Mouse (Mus musculus) bone marrow macrophage, adult 2 months (primary cell): ENCODE results near the gene Enah. TPM values are rescaled to one million over a fixed set of nuclear protein-coding genes. Genes with fewer than 3 reads are reported as not detected.

ENCODE experiments used
- H3K27ac ChIP-seq: 2 replicates; pipeline ENCODE4 v1.5.1; 2012; ENCODE audit warnings: low read depth, low read length; ENCODE audit not compliant: insufficient read depth
- H3K4me1 ChIP-seq: 2 replicates; pipeline ENCODE4 v1.6.1; 2012; ENCODE audit warnings: low read length; ENCODE audit not compliant: control insufficient read depth, insufficient read depth
- H3K4me3 ChIP-seq: 2 replicates; pipeline ENCODE4 v1.5.1; 2012; ENCODE audit warnings: mild to moderate bottlenecking, low read length, moderate library complexity; ENCODE audit not compliant: insufficient read depth
- CTCF ChIP-seq: IDR thresholded peaks from 2 replicates; pipeline ENCODE4 v1.5.1; 2012; ENCODE audit warnings: low read depth, mild to moderate bottlenecking, low read length, moderate library complexity
- POLR2A ChIP-seq: IDR thresholded peaks from 2 replicates; pipeline ENCODE4 v1.6.1; 2012; ENCODE audit warnings: mild to moderate bottlenecking, low read depth, low read length, borderline replicate concordance
- polyA plus RNA-seq: library from polyadenylated mRNA; stranded (reverse); fragments of >200 nt; gene quantifications from 2 replicates; pipeline ENCODE4 v1.2.4, GENCODE M21; 2012; ENCODE audit not compliant: missing spikeins, insufficient read depth, insufficient read length

Enah gene
- polyA plus RNA-seq, 1 experiment = 3.5 TPM

GRCm38 (mm10) chr1:181864971-181865862 lies 154.6 kb downstream of the Enah start:
- no peak overlapping the region for H3K27ac ChIP-seq
- TF ChIP-seq POLR2A (no peak), CTCF (no peak)
- no peak overlapping the region for H3K4me3 ChIP-seq
- peaks cover 10% of the 10 kb centered on the region for H3K4me1 ChIP-seq

- TF ChIP-seq POLR2A (no peak), CTCF (no peak)
- no peak overlapping the region for H3K27ac ChIP-seq
- H3K4me3 ChIP-seq = no peak overlapping the region
- H3K4me1 ChIP-seq = peaks cover 15% of the 10 kb centered on the region
These were observed 156.4 kb downstream of the Enah start for GRCm38 (mm10) chr1:181863431-181863830.

- no peak for TF ChIP-seq POLR2A
- no peak for TF ChIP-seq CTCF
- H3K27ac ChIP-seq = no peak overlapping the region
- H3K4me1 ChIP-seq = peaks cover 15% of the 10 kb centered on the region
- no peak overlapping the region for H3K4me3 ChIP-seq
These were observed 157.0 kb downstream of the Enah start for GRCm38 (mm10) chr1:181862676-181863374.

- H3K4me1 ChIP-seq = peaks cover 15% of the 10 kb centered on the region
These were observed 158.4 kb downstream of the Enah start for GRCm38 (mm10) chr1:181861181-181861902.

DNA sequence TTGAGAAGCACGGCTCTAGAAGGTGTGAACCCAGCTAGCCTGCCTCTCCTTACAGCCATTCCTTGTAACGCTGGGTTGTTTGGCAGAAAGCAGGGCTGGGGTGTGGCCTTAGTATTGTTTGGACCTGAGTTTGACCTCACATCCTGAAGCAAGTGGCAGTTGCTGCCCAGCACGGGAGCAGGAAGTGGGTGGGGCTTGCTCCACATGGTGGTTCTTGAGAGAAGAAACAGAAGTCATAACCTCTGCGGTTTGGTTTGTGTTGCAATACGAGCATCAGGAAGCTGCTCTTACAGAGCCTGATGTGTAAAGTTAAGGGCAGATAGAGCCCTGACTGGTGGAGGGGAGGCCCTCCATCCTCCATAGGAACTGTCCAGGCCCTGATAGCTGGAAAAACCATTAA lies 159.1 kb downstream of the Enah start:
- Histone ChIP-seq H3K4me3 (no peak overlapping the region), H3K27ac (peak overlapping the region; percentile 51), H3K4me1 (peaks cover 20% of the 10 kb centered on the region)
- TF ChIP-seq CTCF (no peak), POLR2A (no peak)

More at GRCm38 (mm10) chr1:181861181-181861902, 158.4 kb downstream of the Enah start:
- peak overlapping the region; percentile 33 for H3K27ac ChIP-seq
- TF ChIP-seq POLR2A = no peak
- TF ChIP-seq CTCF = no peak
- no peak overlapping the region for H3K4me3 ChIP-seq

- Histone ChIP-seq H3K27ac (no peak overlapping the region), H3K4me3 (no peak overlapping the region), H3K4me1 (peaks cover 27% of the 10 kb centered on the region)
- TF ChIP-seq CTCF (no peak), POLR2A (no peak)
These were observed 163.5 kb downstream of the Enah start for GRCm38 (mm10) chr1:181856329-181856728.

GRCm38 (mm10) chr1:181854829-181855228 lies 165.0 kb downstream of the Enah start:
- TF ChIP-seq POLR2A = no peak
- no peak for TF ChIP-seq CTCF

DNA sequence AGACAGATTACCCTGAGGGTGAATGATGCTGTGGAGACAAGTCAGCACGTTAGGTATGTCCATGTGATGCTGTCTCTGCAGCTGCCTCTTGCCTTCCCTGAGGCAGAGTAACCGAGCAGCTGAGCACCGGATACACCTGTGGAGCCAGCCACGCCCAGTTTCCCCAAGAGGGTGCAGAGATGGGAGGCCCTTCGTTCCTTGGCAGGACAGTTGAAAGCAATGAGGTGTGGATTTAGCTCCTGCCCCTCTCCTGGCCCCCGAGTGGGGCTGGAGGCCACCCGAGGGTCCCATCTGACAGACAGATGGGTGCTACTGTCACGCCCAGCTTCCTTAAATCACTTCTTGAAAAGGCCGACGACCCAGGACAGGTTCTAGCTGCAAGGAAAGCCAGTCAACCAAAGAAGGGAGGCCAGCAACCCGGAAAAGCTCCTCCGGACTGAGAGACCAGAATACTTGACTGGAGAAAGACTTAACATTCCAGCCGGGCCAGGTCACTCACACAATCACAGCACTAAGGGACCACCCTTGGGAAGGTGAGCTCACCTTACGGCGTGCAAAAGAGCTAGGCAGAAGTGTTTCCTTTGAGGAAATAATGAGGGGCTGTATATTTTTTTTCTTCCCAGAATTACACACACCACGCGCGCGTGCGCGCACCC lies 166.6 kb downstream of the Enah start:
- H3K4me1 ChIP-seq = peaks cover 15% of the 10 kb centered on the region
- TF ChIP-seq CTCF = no peak
- no peak for TF ChIP-seq POLR2A

More at GRCm38 (mm10) chr1:181854829-181855228, 165.0 kb downstream of the Enah start:
- Histone ChIP-seq H3K4me3 (no peak overlapping the region), H3K27ac (no peak overlapping the region), H3K4me1 (peaks cover 16% of the 10 kb centered on the region)

GRCm38 (mm10) chr1:181852466-181852865 lies 167.3 kb downstream of the Enah start:
- peaks cover 15% of the 10 kb centered on the region for H3K4me1 ChIP-seq
- no peak for TF ChIP-seq CTCF
- no peak for TF ChIP-seq POLR2A
- peak overlapping the region; percentile 70 for H3K4me3 ChIP-seq
- H3K27ac ChIP-seq = peak overlapping the region; percentile 45; the same call in 1 of the 2 replicates

More for the DNA sequence above, 166.6 kb downstream of the Enah start:
- H3K4me3 ChIP-seq = peak overlapping the region; percentile 70
- no peak overlapping the region for H3K27ac ChIP-seq
